Mouse (Mus musculus): ENCODE measurements at regions not wholly inside any gene's neighbourhood (a gene's known extent, or its start where the extent isn't known, plus 50 kb on each side); places are given as distances from the start of the nearest gene placed in this dataset.

DNA sequence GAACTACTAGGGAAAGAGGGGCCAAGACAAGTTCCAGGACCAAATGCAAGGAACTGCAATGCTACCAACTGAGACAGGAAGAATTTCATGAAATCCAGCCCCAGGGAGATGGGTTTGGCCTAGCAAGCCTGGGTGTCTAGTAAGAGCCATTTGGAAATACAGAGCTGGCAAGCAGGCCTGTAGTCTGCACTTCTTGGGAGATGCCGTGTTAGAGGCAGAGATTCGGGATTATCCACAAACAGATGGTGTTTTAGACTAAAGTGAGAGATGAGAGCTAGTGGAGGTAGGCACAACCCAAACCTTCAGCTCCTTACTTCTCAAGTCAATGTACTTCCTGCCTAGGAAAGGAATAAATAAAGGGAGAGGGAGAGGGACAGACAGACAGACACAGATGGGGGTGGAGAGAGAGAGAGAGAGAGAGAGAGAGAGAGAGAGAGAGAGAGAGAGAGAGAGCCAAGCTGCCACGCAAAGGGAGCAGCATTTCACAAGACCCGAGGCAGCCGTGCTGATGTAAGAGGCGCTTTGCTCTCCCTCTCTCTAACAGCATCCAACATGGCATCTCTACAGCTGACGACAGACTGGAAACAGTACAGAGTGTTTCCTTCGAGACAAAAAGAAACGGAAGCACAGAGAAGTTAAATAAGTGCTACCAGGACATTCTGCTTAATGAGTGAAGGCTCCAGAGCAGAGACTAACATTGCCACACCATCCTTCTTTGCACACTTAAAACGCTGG lies 182.9 kb downstream of the Irs2 start:
- DNase-seq (ENCODE audit: low spot score in 2 of 2), result peak in 1 of 2 experiments; percentile 30

DNA sequence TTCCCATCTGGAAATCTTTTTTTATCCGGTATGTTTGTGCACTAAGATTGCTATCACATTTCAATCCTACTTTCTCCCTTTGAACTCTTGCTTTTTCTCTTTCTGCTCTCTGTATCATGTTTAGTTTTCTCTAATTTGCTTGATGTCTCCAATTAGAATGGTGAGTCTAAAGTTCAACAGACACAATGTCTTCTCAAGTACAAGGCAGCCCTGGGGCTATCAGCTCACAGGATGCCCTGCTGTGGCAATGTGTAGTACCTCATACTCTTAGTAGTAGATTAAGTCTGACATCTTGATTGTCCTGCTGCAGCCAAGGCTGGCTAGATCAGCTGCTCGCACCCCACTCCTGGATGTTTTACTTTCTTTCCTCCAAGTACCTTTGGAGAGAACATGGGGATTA lies 186.4 kb downstream of the Irs2 start:
- no peak for DNase-seq (ENCODE audit: low spot score in 2 of 2)

DNA sequence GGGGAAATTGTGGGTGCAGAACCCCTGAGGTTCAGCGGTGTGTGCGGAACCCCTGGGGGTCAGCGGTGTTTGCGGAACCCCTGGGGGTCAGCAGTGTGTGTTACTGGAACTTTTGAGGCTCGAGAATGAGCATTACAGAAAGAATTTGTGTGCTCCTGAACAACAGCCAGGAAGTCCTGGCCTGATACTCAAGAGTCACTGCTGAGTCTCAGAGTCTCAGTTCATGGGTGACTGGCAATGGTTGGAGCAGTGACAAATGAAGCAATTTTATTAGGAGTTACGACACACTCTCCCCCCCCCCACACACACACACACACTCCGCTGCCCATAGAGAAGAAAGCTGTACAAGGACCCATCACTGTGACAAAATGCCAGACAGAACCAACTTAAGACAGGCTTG lies 193.8 kb downstream of the Irs2 start:
- no peak for DNase-seq (ENCODE audit: low spot score in 2 of 2)

DNA sequence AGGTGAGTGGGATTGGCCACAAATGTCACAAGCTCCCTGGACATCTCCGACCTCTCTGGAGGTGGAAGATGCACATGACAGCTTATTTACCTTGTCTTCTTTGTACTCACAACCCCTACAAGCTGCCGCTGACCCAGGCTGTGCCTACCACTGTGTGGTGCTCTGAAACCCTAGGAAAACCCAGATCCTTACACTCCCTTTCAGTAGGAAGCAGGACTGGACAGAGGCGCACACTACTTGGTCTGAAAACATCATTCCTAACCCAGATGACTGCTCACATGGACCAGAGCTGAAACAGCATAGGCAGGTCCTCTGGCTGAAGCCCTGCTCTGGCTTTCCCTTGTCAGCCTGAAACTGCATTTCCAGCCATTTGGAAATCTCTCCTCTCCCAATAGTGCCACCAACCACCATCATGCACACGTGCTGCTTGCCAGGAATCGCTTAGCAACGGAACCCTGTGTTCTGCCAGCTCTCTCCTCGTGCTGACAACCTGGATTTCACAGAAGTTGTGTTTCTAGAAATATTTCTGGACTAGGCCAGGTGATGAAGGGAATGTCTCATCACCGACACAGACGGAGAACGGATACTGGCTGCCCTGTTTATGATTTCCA lies 196.1 kb downstream of the Irs2 start:
- peak; percentile 74 for DNase-seq (ENCODE audit: low spot score in 2 of 2)

DNA sequence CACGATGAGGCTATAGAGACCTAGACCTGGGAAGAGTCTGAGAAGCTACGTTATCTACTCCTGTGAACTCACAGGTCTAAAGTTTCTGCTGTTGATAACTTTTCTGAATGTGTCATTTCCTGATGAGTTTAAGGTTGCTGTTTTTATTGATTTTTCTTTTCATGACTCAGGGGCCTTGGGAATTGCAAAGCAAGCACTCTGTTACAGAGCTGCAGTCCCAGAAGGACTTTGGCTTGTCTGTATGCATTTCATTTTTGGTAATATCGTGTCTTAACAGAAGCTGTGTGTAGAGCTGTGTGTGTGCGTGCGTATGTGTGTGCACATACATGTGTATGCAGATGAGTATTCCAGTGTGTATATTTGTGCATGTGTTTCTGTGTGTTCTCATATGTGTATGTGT lies 201.2 kb downstream of the Irs2 start:
- DNase-seq (ENCODE audit: low spot score in 2 of 2), result no peak

DNA sequence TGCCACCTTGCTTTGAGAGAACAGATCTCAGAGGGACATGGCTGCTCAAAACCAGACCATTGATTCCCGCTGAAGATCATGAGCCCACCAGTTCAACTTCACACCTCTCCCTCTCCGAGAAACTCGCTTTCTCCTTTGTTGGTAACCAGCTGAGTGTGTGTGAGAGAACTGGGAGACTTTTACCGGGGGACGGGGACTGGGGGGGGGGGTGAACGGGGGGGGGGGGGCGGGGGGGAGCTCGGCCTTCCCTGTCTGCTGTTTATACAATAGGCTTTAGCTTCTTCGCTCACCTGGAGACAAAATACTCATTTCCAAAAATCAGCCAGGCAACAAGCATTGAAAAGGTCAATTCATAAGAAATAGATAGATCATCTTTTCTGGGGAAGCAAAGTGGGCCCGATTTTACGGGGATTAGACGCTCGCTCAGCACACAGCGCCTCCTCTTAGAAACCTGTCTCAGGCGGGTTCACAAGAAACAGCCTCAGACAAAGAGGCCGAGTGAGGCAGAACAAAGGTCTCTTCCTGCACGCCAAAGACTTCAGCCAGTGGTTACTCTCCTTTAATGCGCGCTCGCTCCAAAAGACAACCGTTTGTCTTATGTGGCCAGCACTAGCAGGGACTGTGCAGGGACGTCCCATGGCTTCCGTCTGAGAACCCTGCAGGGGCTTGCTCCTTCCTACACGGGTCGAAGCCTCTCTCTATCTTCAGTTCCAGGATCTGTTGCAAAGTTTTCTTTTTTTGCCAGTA lies 202.7 kb downstream of the Irs2 start:
- DNase-seq (ENCODE audit: low spot score in 2 of 2), result no peak

DNA sequence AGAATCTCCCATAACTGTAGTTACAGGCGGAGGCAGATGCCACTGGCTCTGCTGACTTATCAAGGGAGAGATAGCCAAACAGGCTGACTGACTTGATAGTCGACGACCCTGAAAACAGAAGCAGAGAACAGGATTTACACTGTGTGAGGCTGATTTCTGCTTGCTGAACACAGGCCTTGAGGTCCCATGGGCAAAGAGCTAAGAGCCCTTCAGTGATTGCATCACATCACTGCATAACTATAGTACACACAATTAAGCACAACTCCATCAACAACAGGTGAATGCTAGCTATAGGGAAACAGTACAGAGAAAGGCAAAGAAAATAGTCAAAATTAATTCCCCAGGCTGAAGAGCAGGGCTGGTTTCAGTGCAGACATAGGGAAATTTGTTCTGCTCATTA lies 203.3 kb downstream of the Irs2 start:
- DNase-seq (ENCODE audit: low spot score in 2 of 2), result no peak

DNA sequence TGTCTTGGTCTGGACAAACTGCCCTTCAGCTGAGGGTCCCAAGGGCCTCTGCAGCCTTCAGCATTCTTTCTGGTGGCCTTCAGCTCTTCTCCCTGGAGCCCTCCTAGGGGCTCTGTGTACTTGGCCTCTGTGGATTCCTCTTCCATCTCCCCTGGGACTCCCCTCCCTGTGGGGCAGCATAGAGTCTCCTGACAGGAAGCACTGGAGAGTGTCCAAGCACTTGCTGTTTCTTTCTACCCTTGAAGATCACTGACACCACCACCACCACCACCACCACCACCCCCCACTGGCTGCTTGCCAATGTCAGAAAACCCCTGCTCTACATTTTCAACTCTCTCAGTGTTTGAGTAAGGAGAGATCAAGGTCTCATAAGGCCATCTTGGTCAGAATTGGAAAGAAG lies 206.3 kb downstream of the Irs2 start:
- DNase-seq (ENCODE audit: low spot score in 2 of 2), result no peak

DNA sequence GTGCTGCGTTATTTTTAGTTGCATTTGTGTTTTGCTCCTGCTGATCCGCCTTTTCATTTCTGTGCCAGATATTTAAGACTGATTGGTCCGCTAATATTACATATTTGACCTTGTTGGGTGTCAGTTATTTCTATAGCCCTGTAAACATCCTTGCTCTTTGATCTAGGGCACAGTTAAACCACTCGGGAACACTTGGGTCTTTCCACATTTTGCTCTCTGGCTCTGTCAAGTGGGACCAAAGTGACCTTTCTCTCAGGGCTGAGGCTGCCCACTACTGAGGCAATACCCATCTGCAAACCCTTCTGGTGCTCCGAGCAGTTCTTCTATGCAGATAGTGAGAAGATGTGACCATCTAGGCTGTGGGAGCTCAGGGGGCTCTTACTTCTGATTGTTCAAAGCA lies 206.7 kb downstream of the Irs2 start:
- no peak for DNase-seq (ENCODE audit: low spot score in 2 of 2)

DNA sequence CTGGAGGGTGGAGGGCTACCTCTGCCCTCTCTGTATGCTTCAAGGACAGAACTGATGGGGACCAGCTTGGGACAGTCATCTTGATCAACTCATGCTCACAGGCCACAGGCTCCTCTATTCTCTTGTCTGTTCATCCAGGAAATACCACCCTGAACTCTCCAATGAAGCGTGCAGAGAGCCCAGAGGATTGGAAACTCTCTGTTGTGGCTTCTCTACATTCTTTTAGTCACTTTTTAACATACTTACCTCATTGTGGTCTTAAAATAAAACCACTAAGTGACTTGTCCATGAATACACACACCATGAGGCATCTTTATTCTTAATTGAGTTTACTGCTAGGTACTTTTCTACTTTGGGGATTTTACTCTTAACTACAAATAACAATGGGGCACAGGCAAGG lies 209.8 kb downstream of the Irs2 start:
- no peak for DNase-seq (ENCODE audit: low spot score in 2 of 2)

DNA sequence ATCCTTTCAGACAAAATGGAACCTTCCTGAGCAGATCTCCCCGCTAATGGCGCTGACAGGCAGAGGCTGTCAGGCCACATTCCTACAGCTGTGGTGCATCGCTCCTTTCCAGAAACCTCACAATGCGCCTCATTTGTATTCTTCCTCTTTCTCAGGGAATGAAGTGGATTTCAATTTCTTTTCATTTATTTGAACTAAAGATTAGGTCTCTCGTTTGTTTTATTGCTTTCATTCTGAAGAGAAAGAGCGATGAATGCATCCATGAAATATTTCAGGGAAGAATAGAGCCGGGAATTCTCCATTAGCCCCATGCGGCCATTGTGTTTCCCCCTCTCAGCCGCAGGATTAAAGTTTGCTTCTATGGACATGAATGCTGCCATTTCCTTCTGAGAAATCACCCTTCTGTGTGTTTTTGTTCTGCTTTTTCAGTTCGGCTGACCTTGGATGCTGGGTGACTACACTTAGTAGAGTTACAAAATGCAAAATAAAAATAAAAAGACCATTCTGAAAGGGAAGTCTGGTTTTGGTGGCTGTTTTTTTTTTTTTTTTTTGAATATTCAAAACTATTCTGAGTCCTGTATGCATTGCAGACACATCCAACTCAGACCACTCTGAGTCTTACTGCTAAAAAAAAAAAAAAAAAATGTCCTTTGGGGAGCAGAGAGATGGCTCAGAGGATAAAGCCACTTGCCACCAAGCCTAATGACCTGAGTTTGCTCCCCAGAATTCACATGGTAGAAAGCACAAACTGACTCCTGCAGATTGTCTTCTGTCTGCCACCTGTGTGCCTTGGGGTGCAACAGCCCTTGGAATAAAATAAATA lies 213.7 kb downstream of the Irs2 start:
- DNase-seq (ENCODE audit: low spot score in 2 of 2), result no peak

DNA sequence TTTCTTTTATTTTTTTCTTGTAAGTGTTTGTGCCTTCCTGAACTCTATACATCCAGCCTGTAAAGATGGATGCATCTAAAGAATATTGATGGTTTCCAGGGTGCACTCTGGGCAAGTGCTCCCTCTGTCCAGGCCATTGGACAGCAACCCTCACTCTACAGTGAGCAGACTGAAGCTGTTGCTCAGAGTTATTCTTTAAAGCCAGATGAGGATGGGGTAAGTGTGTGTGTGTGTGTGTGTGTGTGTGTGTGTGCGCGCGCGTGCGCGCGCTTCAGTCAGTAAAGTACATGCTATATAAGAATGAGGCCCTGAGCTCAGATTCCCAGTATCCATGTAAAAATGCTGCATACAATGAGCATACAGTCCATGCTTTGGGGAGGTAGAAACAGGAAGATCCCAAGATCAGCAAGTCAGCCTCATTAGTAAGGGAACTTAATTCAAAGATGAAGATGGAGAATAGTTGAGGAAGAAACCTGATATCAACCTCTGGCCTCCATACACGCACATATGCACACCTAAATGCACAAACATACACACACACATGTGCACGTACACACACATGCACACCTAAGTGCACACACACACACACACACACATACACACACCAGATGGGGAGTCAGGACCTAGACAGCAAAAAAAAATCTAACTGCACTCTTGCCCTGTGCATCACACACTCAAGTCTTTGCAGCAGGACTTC lies 214.4 kb downstream of the Irs2 start:
- DNase-seq (ENCODE audit: low spot score in 2 of 2), result no peak

DNA sequence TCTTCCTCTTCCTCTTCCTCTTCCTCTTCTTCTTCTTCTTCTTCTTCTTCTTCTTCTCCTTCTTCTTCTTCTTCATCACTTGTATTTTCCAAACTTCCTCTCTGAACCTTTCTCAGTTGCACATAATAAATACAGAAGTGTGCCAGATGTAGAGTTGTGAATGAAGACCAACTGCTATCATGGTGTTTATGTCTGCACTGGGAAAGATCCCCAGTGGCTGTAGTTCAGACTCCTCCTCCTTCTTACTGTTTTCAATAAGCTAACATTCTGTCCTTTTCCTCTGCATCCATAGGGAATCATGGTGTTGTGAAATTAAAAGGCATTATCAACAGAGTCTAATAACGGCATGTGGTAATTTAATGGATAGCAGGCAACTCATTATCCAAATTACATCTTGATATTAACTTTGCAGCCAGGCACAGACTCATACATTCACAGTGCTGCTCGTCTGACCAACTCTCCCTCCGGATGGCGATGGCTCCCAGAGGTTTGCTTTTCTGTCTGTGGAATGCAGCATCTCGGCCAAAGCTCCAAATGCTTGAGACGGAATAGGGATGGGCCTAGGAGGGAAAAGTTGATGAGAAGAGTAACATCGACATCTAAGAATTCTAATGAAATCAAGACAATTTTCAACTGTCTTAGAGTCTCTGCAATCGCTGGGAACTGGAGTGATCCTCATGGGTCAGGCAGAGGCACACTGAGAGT lies 219.6 kb downstream of the Irs2 start:
- DNase-seq (ENCODE audit: low spot score in 2 of 2), result no peak

DNA sequence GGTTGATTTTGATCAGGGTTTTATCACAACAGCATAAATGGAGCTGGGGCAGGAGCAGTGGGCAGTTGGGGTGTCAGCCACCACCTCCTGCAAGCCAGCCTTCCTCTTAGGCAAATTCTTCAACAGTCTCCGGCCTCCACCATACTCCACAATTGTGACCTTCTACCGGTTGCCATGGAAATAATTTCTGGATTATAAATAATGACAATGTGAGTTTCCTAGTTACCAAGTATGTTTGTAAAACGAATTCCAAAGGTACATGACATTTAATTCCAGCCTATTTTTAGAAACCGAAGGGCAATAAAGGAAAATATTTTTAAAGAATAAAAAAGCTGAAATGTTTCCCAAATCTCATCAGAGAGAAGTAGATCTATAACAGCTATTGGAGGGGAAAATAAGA lies 222.5 kb downstream of the Irs2 start:
- no peak for DNase-seq (ENCODE audit: low spot score in 2 of 2)

DNA sequence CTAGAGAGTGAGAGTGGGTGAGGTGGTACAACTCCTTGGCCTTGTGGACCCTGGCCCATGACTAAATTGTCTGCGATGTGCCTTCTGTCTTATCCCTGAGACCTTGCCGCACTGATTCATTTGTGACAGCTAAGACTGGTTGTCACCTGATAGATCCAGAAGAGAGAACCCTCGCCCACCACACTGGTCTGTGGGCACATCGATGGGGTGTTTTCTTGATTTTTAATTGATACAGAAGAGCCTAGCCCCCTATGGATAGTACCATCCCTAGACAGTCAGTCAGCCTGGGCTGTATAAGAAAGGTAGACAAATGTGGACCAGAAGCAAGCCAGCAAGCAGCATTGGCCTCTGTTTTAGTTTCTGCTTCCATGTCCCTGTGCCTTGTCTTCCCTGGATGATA lies 222.9 kb downstream of the Irs2 start:
- DNase-seq (ENCODE audit: low spot score in 2 of 2), result no peak

DNA sequence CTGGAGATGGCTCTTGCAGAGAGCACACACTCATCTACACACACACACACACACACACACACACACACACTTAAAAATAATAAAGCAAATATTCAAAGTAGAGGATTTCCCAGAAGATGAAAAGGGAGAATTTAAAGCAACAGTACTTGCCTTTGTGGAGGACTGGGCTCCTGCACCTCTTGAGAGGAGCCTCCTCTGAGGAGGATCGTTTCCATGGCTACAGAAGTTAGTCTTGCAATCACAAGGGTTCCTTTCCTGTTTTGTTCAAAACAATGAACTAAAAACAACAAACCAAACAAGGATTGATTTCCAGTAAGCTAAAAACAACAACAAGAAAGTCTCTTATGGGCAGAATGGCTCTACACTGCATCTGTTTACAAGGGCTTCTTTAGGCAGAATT lies 223.8 kb downstream of the Irs2 start:
- no peak for DNase-seq (ENCODE audit: low spot score in 2 of 2)

DNA sequence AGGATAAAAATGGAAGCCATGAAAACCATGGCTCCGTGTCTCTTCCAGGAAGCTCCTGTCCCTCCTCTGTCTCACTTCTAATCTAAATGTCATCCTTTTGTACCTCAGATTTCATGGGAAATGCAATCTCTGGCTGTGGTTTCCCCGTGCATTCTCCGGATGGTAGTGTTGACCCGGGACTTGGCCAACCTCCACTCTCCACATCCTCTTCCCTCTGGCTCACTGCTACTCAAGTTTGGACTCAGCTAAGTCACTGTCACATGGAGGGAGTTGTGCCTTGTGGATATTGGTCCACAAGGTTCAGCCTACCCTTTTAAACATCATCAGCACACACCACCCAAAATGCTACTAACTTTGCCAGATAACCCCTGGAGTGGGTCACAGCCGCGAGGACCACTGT lies 226.4 kb downstream of the Irs2 start:
- DNase-seq (ENCODE audit: low spot score in 2 of 2), result no peak

DNA sequence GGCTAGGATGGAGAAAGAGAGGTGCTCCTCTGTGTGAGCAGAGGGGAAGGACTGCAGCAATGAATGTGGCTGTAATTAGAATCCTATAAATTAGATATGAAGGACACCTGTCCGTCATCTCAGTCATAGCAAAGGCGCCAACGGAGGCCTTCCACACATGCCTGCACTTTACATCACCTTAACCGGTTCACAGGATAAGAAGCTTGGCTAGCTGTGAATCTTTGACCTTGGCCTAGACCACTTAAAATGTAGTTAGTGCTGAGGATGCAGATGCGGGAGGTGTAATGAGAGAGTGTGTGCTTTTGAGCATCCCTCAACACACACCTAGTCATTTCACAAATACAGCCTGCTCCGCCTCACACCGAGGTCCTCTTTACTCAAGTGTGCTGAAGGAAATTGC lies 228.6 kb downstream of the Irs2 start:
- no peak for DNase-seq (ENCODE audit: low spot score in 2 of 2)

DNA sequence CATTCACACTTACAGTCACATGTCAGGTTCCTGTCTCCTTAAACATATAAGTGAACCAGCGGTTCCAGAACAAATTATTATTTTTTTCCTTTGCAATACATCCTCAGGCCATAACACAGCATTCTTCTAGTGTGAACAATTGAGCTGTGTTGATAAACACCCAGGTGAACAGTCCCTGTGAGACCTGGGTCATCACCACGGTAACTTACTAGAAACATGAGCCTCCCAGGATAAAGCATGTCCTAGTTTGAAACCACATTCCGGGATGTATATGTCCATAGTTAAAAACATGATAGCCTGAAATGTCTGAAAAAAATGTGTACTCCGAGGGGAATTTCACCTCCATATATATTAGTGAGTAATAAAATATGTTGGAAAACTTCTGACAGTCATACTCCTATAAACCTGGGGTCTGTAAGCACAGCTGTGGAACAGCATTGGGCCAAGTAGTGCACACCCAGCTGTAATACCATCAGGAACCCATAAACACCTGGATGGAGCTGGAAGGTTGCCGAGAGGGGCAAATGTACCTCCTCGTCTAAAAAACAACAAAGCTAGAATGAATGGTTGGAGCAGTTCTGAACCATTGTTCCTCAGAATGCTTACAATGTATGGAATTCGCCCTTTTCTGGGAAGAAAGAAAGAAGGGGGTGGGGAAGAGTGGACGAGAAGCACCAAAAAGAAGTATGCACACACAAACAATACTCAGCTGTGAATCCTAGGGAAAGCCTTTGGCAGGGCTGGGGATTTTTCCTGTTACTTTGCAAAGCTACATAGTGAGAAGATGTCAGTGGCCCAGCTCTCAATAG lies 232.9 kb downstream of the Irs2 start:
- no peak for DNase-seq (ENCODE audit: low spot score in 2 of 2)

DNA sequence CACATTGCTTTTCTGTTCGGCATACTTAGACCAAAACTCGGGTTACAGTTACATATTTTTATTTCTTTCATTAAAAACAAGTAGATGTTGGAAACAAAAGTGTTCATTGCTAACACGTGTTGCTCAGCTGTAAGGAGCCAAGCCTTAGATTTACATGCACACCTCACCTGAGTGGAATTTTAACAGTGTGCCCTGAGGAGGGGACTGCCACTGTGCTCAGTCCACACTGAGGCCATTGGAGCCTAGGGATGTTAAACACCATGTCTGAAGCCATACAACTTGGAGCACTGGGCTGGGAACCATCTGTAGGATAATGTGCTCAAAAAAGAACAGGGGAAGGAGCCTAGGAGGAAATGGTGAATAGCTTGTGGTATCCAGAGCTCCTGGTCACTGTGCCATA lies 233.5 kb downstream of the Irs2 start:
- DNase-seq (ENCODE audit: low spot score in 2 of 2), result no peak

All from frontal cortex, postnatal 36 days (tissue).